Mouse (Mus musculus) G1E (cell line): ENCODE measurements around the gene Serpina3b.

Experiments used
- CTCF ChIP-seq: IDR thresholded peaks from 2 replicates; pipeline ENCODE4 v1.5.1; 2012; ENCODE audit warnings: low read depth, low read length, inconsistent platforms, mixed read lengths
- GATA1 ChIP-seq: IDR thresholded peaks from 2 replicates; pipeline ENCODE4 v1.6.1; 2012; ENCODE audit warnings: borderline replicate concordance, low read length, inconsistent platforms, mixed read lengths
- TAL1 ChIP-seq: conservative IDR thresholded peaks from 2 replicates; pipeline ENCODE4 v1.6.1; 2012; ENCODE audit warnings: low read depth, low read length, inconsistent platforms, mixed read lengths

GRCm38 (mm10) chr12:104090119-104090518 lies 37.7 kb upstream of the Serpina3b start:
- TF ChIP-seq GATA1 (no peak), CTCF (no peak), TAL1 (no peak)
